Mouse (Mus musculus) liver, embryonic 13.5 days (tissue): ENCODE data around the gene 2810006K23Rik. TPM values are rescaled to one million over a fixed set of nuclear protein-coding genes. Genes with fewer than 3 reads are reported as not detected.
"Not testable (repeated sequence)": the region's sequence is repeated elsewhere in the genome, so short reads cannot be mapped to it uniquely, and the experiment has no call there.

ENCODE experiments used
- ATAC-seq: fragments of 200-750 bp; cut with Nextera tagmentation; 2 replicates; pipeline ENCODE4 v1.8.0; 2017; ENCODE audit warnings: low read depth, mild to moderate bottlenecking, moderate number of reproducible peaks, moderate library complexity
- DNase-seq: peaks from one replicate; pipeline ENCODE4 v3.0.0; 2022
- H3K27ac ChIP-seq: fragments of 300-500 bp; sonication (generic); 2 replicates; pipeline ENCODE4 v1.5.1; 2015; ENCODE audit warnings: moderate library complexity, mild to moderate bottlenecking, inconsistent platforms
- H3K27me3 ChIP-seq: fragments of 300-500 bp; sonication (generic); 2 replicates; pipeline ENCODE4 v1.6.1; 2015; ENCODE audit warnings: mild to moderate bottlenecking, inconsistent platforms
- H3K36me3 ChIP-seq: fragments of 300-500 bp; sonication (generic); 2 replicates; pipeline ENCODE4 v1.6.1; 2015; ENCODE audit warnings: mild to moderate bottlenecking, inconsistent platforms
- H3K4me1 ChIP-seq: fragments of 300-500 bp; sonication (generic); replicated peaks from 2 replicates; pipeline ENCODE4 v1.6.1; 2015; ENCODE audit warnings: inconsistent platforms
- H3K4me2 ChIP-seq: fragments of 300-500 bp; sonication (generic); 2 replicates; pipeline ENCODE4 v1.6.1; 2015; ENCODE audit warnings: inconsistent platforms, mild to moderate bottlenecking, moderate library complexity
- H3K4me3 ChIP-seq: fragments of 300-500 bp; sonication (generic); replicated peaks from 2 replicates; pipeline ENCODE4 v1.5.1; 2015; ENCODE audit warnings: mild to moderate bottlenecking, inconsistent platforms
- H3K9ac ChIP-seq: fragments of 300-500 bp; sonication (generic); 2 replicates; pipeline ENCODE4 v1.6.1; 2015; ENCODE audit warnings: mild to moderate bottlenecking, inconsistent platforms
- H3K9me3 ChIP-seq: fragments of 300-500 bp; sonication (generic); replicated peaks from 2 replicates; pipeline ENCODE4 v1.6.1; 2016; ENCODE audit warnings: inconsistent platforms
- WGBS: fragments of 180-500 bp; shearing (Covaris S2); methylation state at CpG from one replicate; pipeline ENCODE4 v1.1.7; 2015; ENCODE audit not compliant: insufficient replicate concordance; 5-methylcytosine and 5-hydroxymethylcytosine counted together
- polyA plus RNA-seq: library from polyadenylated mRNA; unstranded; fragments of >200 nt; fragmentation: Nextera tagmentation; extraction: Ambion mirVana; gene quantifications from 2 replicates; pipeline ENCODE4 v1.2.1, GENCODE M21; 2015

The 2810006K23Rik gene
- polyA plus RNA-seq, 1 experiment from 2014 or later, result 7.0 TPM

DNA sequence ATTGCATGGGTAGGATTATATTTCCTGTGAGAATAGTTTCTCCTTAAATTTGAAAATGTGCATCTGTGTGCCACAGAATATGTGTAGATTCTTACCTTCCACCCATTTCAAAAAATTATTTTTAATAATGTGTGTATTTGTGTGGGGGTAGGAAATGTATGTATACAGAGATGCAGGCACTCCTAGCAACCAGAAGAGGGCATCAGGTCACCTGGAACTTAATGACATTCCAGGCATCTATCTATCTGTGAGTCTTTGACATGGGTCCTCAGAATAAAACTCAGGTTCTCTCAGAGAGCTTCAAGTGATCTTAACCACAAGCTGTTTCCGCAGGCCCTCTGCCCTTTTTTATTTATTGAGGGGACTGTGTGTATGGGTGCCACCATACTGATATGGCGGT is 31.8 kb downstream of the 2810006K23Rik start:
- H3K27ac ChIP-seq, result no peak overlapping the region
- no peak overlapping the region for H3K4me3 ChIP-seq
- ATAC-seq (no peak), DNase-seq (no peak)
- H3K4me1 ChIP-seq, result peaks cover 7% of the 10 kb centered on the region
- no peak overlapping the region for H3K9ac ChIP-seq
- H3K9me3 ChIP-seq, result no peaks in the 10 kb centered on the region
- H3K27me3 ChIP-seq, result no peaks in the 10 kb centered on the region
- 69% methylated on average over 2 of the region's 2 CpGs for WGBS
- H3K36me3 ChIP-seq, result no peaks in the 10 kb centered on the region
- H3K4me2 ChIP-seq, result no peak overlapping the region

- not testable (repeated sequence) for H3K36me3 ChIP-seq, H3K9me3 ChIP-seq, DNase-seq, H3K4me1 ChIP-seq, H3K27me3 ChIP-seq, H3K27ac ChIP-seq, H3K9ac ChIP-seq, H3K4me3 ChIP-seq, ATAC-seq, H3K4me2 ChIP-seq
- WGBS, result 80% methylated on average over 5 of the region's 5 CpGs
These were observed 35.1 kb downstream of the 2810006K23Rik start, which contains the start of gene Cdk2ap1 for GRCm38 (mm10) chr5:124362982-124363381. Gene Cdk2ap1 (minus strand): TSS chr5:124363082.

DNA sequence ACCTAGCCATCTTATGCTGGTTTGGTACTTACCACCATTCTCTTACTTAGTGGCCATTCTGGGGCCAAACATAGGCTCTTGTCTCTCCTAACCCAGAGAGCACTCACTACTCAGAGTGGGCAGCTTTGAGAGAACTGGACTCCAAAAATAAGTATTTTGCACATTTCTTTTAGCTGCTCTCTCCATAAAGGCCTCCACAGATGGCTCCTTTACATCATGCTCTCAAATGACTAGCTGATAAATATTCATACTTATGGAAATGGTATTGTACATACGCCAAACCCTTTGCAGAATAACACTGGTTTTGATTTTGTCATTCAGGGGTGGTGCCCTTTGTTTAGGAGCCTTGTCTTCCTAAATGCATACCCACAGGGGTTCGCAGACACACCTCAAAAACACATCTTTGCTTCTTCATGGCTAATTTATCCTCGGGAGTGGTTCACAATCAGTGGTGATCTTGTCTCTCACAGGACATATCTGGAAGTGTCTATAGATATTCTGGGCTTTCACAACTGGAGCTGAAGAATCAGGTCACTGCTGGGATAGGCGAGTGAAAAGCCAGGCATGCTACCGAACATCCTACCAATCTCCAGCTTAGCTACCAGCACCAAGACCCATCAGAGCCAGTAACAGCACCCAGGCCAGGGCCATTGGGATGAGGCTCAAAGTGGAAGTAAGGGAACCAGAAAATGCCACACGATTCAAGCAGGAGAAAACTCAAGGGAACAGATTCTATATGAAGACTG is 36.5 kb downstream of the 2810006K23Rik start:
- Histone ChIP-seq H3K27ac (no peak overlapping the region), H3K9ac (no peak overlapping the region), H3K36me3 (peaks cover 12% of the 10 kb centered on the region), H3K4me1 (no peaks in the 10 kb centered on the region), H3K4me2 (no peak overlapping the region), H3K27me3 (no peaks in the 10 kb centered on the region), H3K9me3 (no peaks in the 10 kb centered on the region), H3K4me3 (no peak overlapping the region)
- WGBS, result 74% methylated on average over 6 of the region's 6 CpGs
- ATAC-seq (no peak), DNase-seq (no peak)

- no peaks in the 10 kb centered on the region for H3K9me3 ChIP-seq
- DNase-seq, result no peak
These were observed 37.9 kb downstream of the 2810006K23Rik start for GRCm38 (mm10) chr5:124365754-124366153.

GRCm38 (mm10) chr5:124366721-124367120 is 38.8 kb downstream of the 2810006K23Rik start:
- H3K4me1 ChIP-seq, result no peaks in the 10 kb centered on the region
- no peak overlapping the region for H3K4me2 ChIP-seq
- H3K9me3 ChIP-seq, result no peaks in the 10 kb centered on the region
- no peak overlapping the region for H3K4me3 ChIP-seq
- ATAC-seq (no peak), DNase-seq (no peak)
- H3K9ac ChIP-seq, result no peak overlapping the region
- H3K27ac ChIP-seq, result no peak overlapping the region
- peaks cover 33% of the 10 kb centered on the region for H3K36me3 ChIP-seq
- no peaks in the 10 kb centered on the region for H3K27me3 ChIP-seq
- WGBS, result 61% methylated on average over 3 of the region's 3 CpGs

More at GRCm38 (mm10) chr5:124365754-124366153, 37.9 kb downstream of the 2810006K23Rik start:
- no peak for ATAC-seq
- no peaks in the 10 kb centered on the region for H3K4me1 ChIP-seq
- H3K9ac ChIP-seq, result no peak overlapping the region
- 88% methylated on average over 2 of the region's 2 CpGs for WGBS
- no peaks in the 10 kb centered on the region for H3K27me3 ChIP-seq
- no peak overlapping the region for H3K4me2 ChIP-seq
- no peak overlapping the region for H3K4me3 ChIP-seq
- H3K27ac ChIP-seq, result no peak overlapping the region
- H3K36me3 ChIP-seq, result peaks cover 23% of the 10 kb centered on the region

- Histone ChIP-seq H3K27me3 (no peaks in the 10 kb centered on the region), H3K27ac (no peak overlapping the region), H3K9me3 (no peaks in the 10 kb centered on the region), H3K4me1 (no peaks in the 10 kb centered on the region), H3K4me3 (no peak overlapping the region), H3K4me2 (no peak overlapping the region), H3K9ac (no peak overlapping the region), H3K36me3 (peaks cover 85% of the 10 kb centered on the region)
- ATAC-seq, result no peak
- WGBS, result 88% methylated on average over 7 of the region's 7 CpGs
- no peak for DNase-seq
These were observed 46.4 kb downstream of the 2810006K23Rik start for GRCm38 (mm10) chr5:124374298-124374697.

- Histone ChIP-seq H3K4me2 (no peak overlapping the region), H3K9me3 (no peaks in the 10 kb centered on the region), H3K36me3 (peaks cover 87% of the 10 kb centered on the region), H3K4me1 (no peaks in the 10 kb centered on the region), H3K4me3 (no peak overlapping the region), H3K27me3 (no peaks in the 10 kb centered on the region), H3K27ac (no peak overlapping the region), H3K9ac (no peak overlapping the region)
- no peak for DNase-seq
- 72% methylated on average over 1 of the region's 1 CpGs for WGBS
- ATAC-seq, result no peak
These were observed 48.5 kb downstream of the 2810006K23Rik start for GRCm38 (mm10) chr5:124376401-124376800.

- no peak for ATAC-seq
- Histone ChIP-seq H3K36me3 (peaks cover 86% of the 10 kb centered on the region), H3K4me3 (no peak overlapping the region), H3K9me3 (no peaks in the 10 kb centered on the region), H3K27ac (no peak overlapping the region), H3K4me1 (no peaks in the 10 kb centered on the region), H3K27me3 (no peaks in the 10 kb centered on the region), H3K9ac (no peak overlapping the region), H3K4me2 (no peak overlapping the region)
- DNase-seq, result no peak
- 86% methylated on average over 4 of the region's 4 CpGs for WGBS
These were observed 49.3 kb downstream of the 2810006K23Rik start for GRCm38 (mm10) chr5:124377149-124377548.

- no peaks in the 10 kb centered on the region for H3K27me3 ChIP-seq
- H3K9me3 ChIP-seq, result no peaks in the 10 kb centered on the region
- no peaks in the 10 kb centered on the region for H3K4me1 ChIP-seq
- 60% methylated on average over 1 of the region's 1 CpGs for WGBS
- H3K36me3 ChIP-seq, result peaks cover 89% of the 10 kb centered on the region
- H3K4me2 ChIP-seq, result no peak overlapping the region
- no peak for DNase-seq
- no peak overlapping the region for H3K4me3 ChIP-seq
- no peak overlapping the region for H3K9ac ChIP-seq
- H3K27ac ChIP-seq, result no peak overlapping the region
- no peak for ATAC-seq
These were observed 52.2 kb downstream of the 2810006K23Rik start for GRCm38 (mm10) chr5:124380121-124380520.

DNA sequence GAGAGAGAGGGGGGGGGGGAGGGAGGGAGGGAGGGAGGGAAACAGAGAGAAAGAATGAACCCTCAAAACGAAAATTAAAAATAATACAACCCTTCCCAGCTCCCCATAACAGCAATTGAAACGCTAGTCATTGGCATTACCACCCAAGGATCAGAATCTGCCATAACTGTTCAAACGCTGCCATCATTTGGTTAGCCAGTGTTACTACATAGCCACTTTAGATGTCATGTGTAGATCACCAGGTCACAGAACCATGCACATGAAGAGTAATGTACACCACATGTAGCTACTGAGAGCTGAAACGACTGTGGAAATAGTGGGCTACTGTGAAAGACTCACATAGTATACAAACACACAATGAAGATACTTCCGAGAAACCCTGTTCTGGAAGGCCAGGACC is 60.0 kb downstream of the 2810006K23Rik start:
- H3K4me3 ChIP-seq, result no peak overlapping the region
- no peaks in the 10 kb centered on the region for H3K4me1 ChIP-seq
- no peaks in the 10 kb centered on the region for H3K9me3 ChIP-seq
- DNase-seq (no peak), ATAC-seq (no peak)
- 73% methylated on average over 5 of the region's 5 CpGs for WGBS
- H3K27me3 ChIP-seq, result no peaks in the 10 kb centered on the region
- peaks cover 91% of the 10 kb centered on the region for H3K36me3 ChIP-seq
- no peak overlapping the region for H3K4me2 ChIP-seq
- no peak overlapping the region for H3K27ac ChIP-seq
- H3K9ac ChIP-seq, result no peak overlapping the region
